Mouse (Mus musculus) kidney, postnatal 25 days (tissue): Measurements from ENCODE around the gene Sh2b2.
"Not testable (repeated sequence)": the region's sequence is repeated elsewhere in the genome, so short reads cannot be mapped to it uniquely, and the experiment has no call there.

ENCODE experiments used
- DNase-seq, 2 experiments: peaks; one replicate each; pipeline ENCODE4 v3.0.0; 2021; ENCODE audit warnings: mixed read lengths in 2 of 2

Sh2b2 gene

GRCm38 (mm10) chr5:136237607-136238006 is 8.7 kb downstream of the Sh2b2 start:
- DNase-seq: peak in 1 of 2 experiments; percentile 19

- DNase-seq: no peak
Observed at GRCm38 (mm10) chr5:136236611-136237010, 9.7 kb downstream of the Sh2b2 start.

DNA sequence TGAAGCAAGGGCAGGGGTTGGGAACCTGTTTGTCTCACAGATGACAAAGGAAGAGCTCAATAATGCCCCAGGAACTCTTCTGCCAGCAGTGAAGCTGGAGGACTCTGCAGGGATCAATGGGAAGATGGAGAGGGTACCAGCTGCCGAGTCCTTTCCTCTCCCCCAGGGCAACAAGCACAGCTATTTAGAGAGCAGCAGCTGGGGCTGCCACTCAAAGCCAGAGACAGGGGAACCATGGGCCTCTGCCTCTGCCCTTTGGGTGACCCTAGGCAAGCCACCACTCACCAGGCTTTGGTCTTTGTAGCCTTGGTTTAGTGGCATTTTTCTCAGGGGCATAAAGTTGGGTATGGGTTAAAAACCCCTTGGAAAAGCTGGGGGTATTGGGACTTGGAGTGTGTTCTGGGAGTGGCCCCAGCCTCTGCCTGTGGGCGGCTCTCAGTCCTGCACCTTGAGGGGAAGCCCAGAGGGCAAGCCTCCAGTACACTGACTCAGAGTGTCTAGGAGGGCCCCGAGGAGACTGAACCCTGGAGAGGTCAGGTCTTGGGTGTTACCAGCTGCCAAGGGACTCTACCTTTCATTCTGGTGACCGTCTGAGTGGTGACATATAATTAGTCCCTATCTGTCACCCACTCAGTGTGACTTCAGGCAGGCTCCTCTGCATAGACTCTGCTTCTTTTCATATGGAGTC is 15.9 kb downstream of the Sh2b2 start:
- DNase-seq: no peak

DNA sequence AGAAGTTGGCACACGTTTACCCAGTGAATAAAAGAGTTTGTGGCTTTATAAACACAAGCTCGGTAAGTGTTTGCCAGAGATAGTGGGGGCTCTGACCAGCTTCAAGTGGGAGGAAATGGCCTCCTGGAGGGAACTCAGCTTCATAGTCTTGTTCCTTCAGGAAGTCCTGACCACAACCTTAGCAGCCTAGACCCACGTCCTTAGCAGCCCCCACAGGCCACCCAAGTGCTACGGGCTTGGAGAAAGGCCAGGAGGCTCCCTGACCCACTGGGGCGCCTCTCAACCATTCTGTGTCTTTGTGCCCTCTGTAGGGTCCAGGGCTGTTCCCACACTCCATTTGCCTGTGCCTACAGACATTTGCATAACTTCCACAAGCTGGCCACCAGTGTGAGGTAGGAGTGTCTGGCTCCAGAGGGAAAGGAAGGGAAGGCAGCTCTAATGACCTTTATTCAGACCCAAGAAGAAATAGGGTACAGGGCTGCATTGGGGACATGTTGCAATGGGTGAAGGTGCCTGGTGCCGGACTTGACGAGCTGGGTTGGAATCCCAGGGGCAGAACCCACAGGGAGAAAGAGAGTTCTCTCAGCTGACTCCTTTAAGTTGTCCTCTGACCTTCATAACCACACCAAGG is 20.0 kb downstream of the Sh2b2 start:
- no peak for DNase-seq

- DNase-seq: no peak
Observed at GRCm38 (mm10) chr5:136218585-136218984, 27.8 kb downstream of the Sh2b2 start.

GRCm38 (mm10) chr5:136217932-136218381 is 28.4 kb downstream of the Sh2b2 start:
- DNase-seq: no peak

DNA sequence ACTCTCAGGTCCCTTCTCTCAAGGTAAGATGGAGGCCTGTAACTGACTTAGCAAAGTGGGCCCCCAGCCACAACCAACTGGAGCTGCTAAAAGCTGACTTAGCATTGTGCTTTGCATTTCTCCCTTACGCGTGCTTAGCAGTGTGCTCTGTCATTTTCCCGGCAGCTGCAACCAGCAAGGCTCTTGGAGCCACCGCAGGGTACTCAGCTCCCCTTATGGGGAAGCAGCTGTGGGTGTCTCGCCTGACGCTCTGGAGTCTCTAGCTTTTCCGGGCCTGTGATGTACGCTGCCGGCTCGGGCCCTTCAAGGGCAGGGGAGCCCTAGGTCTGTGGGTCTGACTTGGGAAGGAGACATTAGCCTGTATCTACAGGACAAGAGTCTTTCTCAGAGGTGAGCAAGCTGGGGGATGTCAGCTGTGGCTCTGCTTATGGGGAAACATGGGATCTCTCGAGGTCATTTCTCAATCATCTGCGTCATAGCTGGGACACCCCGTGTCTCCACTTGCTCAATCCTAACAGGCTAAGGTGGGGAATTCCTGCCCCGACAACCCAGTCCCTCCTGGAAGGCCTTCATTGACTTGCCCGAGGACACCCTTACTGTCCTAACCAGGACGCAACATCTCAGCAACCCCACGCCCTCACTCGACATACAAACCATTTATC is 29.2 kb downstream of the Sh2b2 start:
- DNase-seq: no peak

DNA sequence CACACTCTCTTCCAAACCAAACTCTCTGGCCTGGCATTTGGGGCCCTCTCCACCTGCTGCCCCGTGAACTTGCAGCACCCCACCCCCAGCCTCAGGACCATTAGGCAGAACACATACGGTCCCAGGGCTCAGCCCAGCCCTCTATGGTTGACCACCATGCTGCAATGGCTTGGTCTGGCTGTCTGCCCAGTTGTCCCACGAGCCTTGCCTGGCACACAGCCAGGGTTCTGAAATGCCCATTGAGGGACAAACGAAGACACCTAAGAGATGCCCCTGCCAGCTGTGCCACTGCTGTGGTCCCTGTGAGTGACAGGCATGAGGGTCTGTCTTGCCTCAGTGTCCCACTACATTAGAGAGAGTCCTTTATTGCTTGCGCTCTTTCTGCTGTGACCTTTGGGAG is 30.4 kb downstream of the Sh2b2 start:
- peak in 1 of 2 experiments; percentile 16 for DNase-seq

DNA sequence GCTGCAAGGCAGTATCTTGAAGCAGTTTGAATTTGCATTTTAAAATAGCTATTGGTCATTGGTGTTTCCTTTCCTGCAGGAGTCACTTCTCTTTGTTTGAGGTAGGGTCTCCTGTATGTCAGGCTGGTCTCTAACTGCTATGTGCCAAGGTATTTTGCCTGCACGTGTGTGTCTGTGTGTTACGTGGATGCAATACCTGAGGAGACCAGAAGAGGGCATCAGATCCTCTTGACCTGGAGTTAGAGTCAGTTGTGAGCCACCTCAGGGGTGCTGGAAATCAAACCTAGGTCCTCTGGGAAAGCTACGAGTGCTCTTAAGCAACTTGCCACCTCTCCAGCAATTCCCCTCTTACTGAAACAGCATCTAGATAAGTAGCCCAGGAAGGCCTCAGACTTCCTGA is 31.1 kb downstream of the Sh2b2 start:
- DNase-seq: no peak

DNA sequence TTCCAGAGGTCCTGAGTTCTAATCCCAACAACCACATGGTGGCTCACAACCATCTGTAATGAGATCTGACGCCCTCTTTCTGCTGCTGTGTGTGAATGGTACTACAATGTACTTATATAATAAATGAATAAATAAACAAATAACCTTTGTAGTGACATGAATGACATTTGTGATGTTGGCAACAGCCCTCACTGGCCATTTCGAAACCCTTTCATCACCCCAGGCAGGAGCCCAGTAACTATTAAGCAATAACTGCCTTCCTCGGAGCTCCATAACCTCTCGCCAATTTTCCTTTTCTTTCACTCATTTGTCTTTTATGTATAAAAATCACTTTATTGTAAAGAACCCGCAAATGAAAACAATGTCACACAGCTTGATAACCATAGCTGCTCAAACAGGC is 32.6 kb downstream of the Sh2b2 start:
- no peak for DNase-seq

- no peak for DNase-seq
Observed at GRCm38 (mm10) chr5:136212716-136213115, 33.6 kb downstream of the Sh2b2 start.

DNA sequence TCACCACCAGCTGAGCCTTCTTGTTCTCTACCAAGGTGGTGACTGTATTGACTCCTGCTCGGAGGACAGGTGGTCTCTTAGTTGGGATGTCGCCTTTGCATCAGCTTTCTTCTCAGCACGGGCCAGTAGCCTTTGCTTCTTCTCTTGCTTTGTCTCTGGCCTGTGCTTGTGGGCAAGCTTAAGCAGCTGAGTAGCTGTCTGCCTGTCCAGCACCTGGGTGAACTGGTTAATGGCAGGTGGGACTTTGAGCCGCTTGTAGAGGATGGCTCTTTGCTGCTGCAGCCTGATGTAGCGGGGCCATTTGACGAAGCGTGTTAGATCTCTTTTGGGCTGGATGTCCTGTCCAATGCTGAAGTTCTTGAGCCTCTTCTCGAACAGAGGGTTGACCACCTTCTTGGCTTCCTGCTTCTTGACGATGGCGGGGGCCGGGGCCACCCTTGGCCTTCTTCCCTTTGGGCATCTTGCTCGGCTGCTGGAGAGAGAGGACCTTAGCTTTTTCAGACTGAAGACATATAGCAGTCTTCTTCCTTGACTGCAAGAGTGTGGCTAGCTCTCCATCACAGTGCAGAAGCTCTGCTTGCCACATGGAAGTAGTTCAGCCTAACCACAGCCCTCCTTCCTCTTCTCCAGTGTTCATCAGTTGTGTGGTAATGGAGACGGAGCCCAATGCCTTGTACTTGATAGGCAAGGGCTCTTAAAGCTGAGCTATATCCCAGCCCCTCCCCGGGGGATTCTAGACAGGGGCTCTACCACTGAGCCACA is 34.8 kb downstream of the Sh2b2 start:
- not testable (repeated sequence) for DNase-seq

DNA sequence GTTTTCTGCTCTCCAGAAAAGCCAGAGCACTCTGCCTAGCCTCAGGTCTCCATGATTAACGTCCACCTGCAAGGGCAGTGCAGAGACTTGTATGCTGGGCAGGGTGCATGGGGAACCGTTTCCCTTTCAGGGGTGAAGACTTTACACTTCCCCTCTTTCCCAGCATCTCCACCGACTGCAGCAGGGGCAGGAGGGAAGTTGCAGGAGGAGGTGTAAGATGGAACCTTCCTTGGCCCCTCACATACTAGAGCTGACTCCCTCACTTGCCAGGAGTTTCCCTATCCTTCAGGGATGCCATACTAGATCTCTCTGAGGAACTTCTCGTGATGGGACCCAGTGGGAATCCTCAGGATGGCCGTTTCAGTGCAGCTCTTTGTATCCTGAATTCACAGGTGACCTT is 35.8 kb downstream of the Sh2b2 start:
- no peak for DNase-seq

DNA sequence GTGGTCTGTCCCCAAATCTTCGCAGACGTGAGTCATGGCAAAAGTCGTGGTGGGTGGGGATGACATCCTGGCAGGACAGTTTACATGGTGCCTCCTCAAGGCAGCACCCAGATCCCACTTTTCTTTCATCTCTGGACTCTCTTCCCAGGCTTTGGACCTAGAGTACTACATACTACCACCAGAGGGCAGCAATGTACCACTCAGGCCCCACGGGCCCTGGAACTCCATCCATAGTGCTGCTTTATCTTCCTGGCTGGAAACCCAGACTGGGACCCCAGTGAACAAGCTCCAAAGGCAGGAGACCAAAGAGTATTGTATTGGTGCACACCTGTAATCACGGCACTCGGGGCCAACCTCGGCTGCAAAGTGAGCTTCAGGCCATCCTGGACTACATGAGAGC is 44.5 kb downstream of the Sh2b2 start:
- peak; percentile 72 to 79 for DNase-seq

GRCm38 (mm10) chr5:136199526-136199925 is 46.8 kb downstream of the Sh2b2 start:
- peak; percentile 29 to 49 for DNase-seq

DNA sequence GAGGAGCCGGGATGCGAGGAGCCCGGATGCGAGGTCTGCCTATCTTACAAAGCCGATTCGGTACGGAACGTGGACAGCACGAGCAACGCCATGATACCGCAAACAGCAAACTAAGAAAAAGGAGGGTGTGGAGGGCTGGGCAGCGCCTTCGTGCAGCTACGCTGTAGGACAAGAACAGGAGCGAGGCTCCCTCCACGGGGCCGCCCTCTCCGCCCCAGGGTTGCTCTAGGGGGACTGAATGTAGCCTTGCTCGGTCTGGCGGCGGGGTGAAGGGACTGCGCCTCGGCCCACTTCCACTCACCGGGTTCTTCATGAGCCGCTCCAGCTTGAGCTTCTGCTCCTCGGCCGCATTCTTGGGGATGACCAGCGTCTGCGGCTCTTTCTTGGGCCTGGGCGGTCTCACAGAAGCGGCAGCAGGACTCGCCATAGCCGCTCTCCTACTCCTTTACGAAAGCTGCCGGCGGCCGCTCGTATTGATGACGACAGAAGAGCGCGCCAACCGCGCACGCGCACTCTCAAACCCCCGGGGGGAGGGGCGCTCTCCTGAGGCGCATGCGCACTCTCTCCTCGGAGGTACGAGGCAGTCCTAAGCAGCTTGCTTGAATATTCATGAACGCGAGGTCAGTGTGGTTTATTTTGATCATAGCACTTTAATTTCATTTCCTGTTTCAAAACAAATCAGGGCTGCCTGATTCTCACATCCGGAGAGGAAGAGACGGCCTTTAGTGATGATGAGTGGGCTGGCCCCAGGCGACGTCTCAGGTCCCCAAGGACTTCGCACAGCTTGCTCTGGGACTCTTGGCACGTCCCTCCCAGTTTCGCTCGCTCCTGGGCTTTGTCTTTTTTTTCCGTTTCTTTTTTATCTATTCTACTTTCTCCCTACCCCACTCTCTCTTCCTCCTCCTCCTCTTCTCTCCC is 47.6 kb downstream of the Sh2b2 start, which contains the start of gene Prkrip1:
TSS of gene Prkrip1 (minus strand) at position 490 of the 918 bp plus-strand sequence.
- peak; percentile 93 to 95 for DNase-seq

- DNase-seq: no peak
Observed at GRCm38 (mm10) chr5:136191870-136192269, 54.5 kb downstream of the Sh2b2 start.

DNA sequence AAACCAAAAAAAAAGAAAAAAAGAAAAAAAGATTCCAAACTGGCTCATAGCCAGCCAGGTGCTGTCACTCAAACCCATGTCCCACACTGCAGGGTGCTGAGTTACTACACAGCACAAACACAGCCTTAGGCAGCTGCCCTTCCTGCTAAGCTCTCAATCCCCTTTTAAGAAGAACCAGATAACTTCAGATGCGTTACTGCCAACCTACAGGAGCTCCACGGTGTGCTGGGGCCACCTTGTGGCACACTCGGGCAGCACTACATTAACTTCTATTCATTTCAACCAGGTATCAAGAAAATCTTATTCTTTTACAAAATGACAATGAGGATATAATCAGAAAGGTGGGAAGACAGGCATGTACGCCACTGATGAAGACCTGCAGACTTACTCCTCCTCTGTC is 59.6 kb downstream of the Sh2b2 start:
- peak; percentile 64 to 65 for DNase-seq

DNA sequence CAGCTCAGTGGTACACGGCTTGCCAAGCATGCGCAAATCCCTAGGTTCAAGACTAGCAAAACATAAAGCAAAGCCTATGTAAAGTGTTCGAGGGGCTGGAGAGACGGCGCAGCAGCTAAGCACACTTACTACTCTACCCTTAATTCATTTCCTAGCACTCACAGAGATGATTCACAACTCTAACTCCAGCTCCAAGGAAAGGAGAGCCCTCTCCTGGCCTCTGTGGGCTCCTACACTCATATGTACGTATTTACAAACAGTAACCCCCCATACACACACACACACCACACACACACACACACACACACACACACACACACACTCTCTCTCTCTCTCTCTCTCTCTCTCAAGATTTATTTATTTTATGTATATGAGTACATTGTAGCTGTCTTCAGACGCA is 62.6 kb downstream of the Sh2b2 start:
- no peak for DNase-seq

DNA sequence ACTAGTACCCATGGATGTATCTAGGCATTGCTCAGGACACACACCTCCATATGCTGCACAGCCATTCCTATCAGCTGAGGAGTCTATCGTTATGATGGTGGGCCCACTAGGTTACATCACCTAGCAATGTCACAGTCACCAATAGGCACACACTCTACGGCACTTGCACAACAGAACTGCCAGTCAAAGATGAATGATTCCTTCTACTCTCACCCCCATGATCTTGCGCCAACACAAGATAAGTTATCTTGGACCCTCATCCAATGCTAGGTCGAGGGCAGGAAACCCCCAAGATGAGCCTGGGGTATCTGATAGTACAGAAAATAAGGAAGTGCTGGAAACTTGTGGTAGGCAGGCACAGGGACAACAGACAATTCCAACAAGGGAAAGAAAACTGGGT is 63.5 kb downstream of the Sh2b2 start:
- DNase-seq: no peak

DNA sequence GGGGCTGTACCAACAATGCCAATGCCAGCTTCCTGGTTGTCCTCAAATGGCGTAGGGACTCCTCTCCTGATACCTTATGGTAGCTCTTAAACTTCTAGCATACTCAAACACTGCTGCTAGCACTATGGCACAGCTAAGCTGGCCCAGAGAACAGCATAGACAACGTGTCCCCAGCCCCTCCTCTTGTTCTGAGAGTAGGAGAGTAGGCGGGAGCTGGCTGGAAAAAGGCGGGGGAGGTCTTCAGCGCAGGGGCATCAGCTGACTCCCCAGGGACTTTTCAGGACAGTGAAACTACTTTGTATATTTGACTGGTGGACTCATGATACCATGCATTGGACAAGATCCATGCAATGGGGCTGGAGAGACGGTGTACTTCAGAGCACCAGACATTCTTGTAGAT is 64.3 kb downstream of the Sh2b2 start:
- no peak for DNase-seq

DNA sequence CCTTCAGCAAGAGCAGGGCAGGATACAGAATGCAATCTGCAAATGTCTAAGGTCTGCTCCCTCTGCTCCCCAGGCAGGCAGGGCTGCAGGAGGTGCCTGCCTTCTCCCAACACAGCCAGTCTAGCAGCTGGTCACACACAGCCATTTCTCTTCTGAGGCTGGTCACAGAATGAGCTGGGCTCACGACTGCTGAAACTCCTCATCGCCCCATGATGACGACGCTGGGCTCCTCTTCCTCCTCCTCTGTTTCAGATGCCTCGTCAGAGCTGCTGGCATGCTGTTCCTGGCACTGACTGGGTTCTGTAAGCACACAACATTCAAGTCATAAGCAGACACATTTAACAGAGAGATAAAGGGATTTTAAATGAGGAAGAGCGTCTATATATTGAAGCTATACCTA is 65.2 kb downstream of the Sh2b2 start:
- no peak for DNase-seq
